Mouse (Mus musculus) neural tube, embryonic 13.5 days (tissue): ENCODE measurements around the gene Shisal2a. TPM values are rescaled to one million over a fixed set of nuclear protein-coding genes. Genes with fewer than 3 reads are reported as not detected.
A peak's percentile ranks its signal among the peaks of the same experiment; 100 is the strongest.
"Not testable (repeated sequence)": the region's sequence is repeated elsewhere in the genome, so short reads cannot be mapped to it uniquely, and the experiment has no call there.

Experiments
- ATAC-seq: fragments of 200-750 bp; cut with Nextera tagmentation; 2 replicates; pipeline ENCODE4 v1.8.0; 2017; ENCODE audit warnings: low read depth, mild to moderate bottlenecking, moderate TSS enrichment, moderate library complexity
- H3K27ac ChIP-seq: fragments of 300-500 bp; sonication (generic); replicated peaks from 2 replicates; pipeline ENCODE4 v1.5.1; 2015; ENCODE audit warnings: moderate library complexity, mild to moderate bottlenecking, inconsistent platforms
- H3K27me3 ChIP-seq: fragments of 300-500 bp; sonication (generic); 2 replicates; pipeline ENCODE4 v1.6.1; 2015; ENCODE audit warnings: mild to moderate bottlenecking, inconsistent platforms
- H3K36me3 ChIP-seq: fragments of 300-500 bp; sonication (generic); 2 replicates; pipeline ENCODE4 v1.6.1; 2015; ENCODE audit warnings: mild to moderate bottlenecking, inconsistent platforms
- H3K4me1 ChIP-seq: fragments of 300-500 bp; sonication (generic); replicated peaks from 2 replicates; pipeline ENCODE4 v1.6.1; 2015; ENCODE audit warnings: inconsistent platforms
- H3K4me2 ChIP-seq: fragments of 300-500 bp; sonication (generic); 2 replicates; pipeline ENCODE4 v1.6.1; 2015; ENCODE audit warnings: inconsistent platforms, mild to moderate bottlenecking, moderate library complexity
- H3K4me3 ChIP-seq: fragments of 300-500 bp; sonication (generic); 2 replicates; pipeline ENCODE4 v1.5.1; 2015; ENCODE audit warnings: mild to moderate bottlenecking, inconsistent platforms
- H3K9ac ChIP-seq: fragments of 300-500 bp; sonication (generic); 2 replicates; pipeline ENCODE4 v1.6.1; 2015; ENCODE audit warnings: moderate library complexity, mild to moderate bottlenecking, inconsistent platforms
- H3K9me3 ChIP-seq: fragments of 300-500 bp; sonication (generic); 2 replicates; pipeline ENCODE4 v1.6.1; 2016; ENCODE audit warnings: inconsistent platforms
- WGBS: fragments of 180-500 bp; shearing (Covaris S2); methylation state at CpG from one replicate; pipeline ENCODE4 v1.1.7; 2015; 5-methylcytosine and 5-hydroxymethylcytosine counted together
- polyA plus RNA-seq: library from polyadenylated mRNA; unstranded; fragments of >200 nt; fragmentation: Nextera tagmentation; extraction: Ambion mirVana; gene quantifications from 2 replicates; pipeline ENCODE4 v1.2.1, GENCODE M21; 2015

Gene Shisal2a
- polyA plus RNA-seq, 1 experiment from 2014 or later, result 4.0 TPM

GRCm38 (mm10) chr4:108369254-108369653 is 13.9 kb downstream of the Shisal2a start:
- Histone ChIP-seq H3K27ac (no peak overlapping the region), H3K9me3 (no peaks in the 10 kb centered on the region), H3K4me1 (peaks cover under 1% of the 10 kb centered on the region), H3K4me3 (no peak overlapping the region), H3K4me2 (no peak overlapping the region), H3K9ac (no peak overlapping the region), H3K36me3 (no peaks in the 10 kb centered on the region), H3K27me3 (no peaks in the 10 kb centered on the region)
- no peak for ATAC-seq
- 25% methylated on average over 5 of the region's 5 CpGs for WGBS

- Histone ChIP-seq H3K27me3 (no peaks in the 10 kb centered on the region), H3K36me3 (no peaks in the 10 kb centered on the region), H3K4me2 (no peak overlapping the region), H3K9ac (0 out of 2 replicates have a peak overlapping the region, but pooled peaks have one; percentile 34), H3K27ac (peak overlapping the region; percentile 52; the same call in 1 of the 2 replicates), H3K4me1 (peaks cover 49% of the 10 kb centered on the region), H3K4me3 (no peak overlapping the region), H3K9me3 (no peaks in the 10 kb centered on the region)
- no peak for ATAC-seq
- 17% methylated on average over 5 of the region's 5 CpGs for WGBS
Measured at GRCm38 (mm10) chr4:108364111-108364476, 19.1 kb downstream of the Shisal2a start.

- peak overlapping the region; percentile 39 for H3K4me2 ChIP-seq
- H3K36me3 ChIP-seq, result no peaks in the 10 kb centered on the region
- ATAC-seq, result no peak
- no peaks in the 10 kb centered on the region for H3K27me3 ChIP-seq
- no peak overlapping the region for H3K4me3 ChIP-seq
- H3K27ac ChIP-seq, result peak overlapping the region; percentile 74
- WGBS, result 12% methylated on average over 7 of the region's 7 CpGs
- H3K9me3 ChIP-seq, result no peaks in the 10 kb centered on the region
- 0 out of 2 replicates have a peak overlapping the region, but pooled peaks have one; percentile 58 for H3K9ac ChIP-seq
- peaks cover 54% of the 10 kb centered on the region for H3K4me1 ChIP-seq
Measured at GRCm38 (mm10) chr4:108363355-108364110, 19.6 kb downstream of the Shisal2a start.

- Histone ChIP-seq H3K9ac (peak overlapping the region; percentile 58), H3K4me2 (peak overlapping the region; percentile 39)
- WGBS, result 3% methylated on average over 18 of the region's 18 CpGs
Measured at GRCm38 (mm10) chr4:108362321-108363261, 20.6 kb downstream of the Shisal2a start.

GRCm38 (mm10) chr4:108360136-108361055 is 22.8 kb downstream of the Shisal2a start:
- peak overlapping the region; percentile 56 for H3K9ac ChIP-seq
- peak; percentile 87 for ATAC-seq
- no peaks in the 10 kb centered on the region for H3K9me3 ChIP-seq
- H3K36me3 ChIP-seq, result no peaks in the 10 kb centered on the region
- H3K27me3 ChIP-seq, result no peaks in the 10 kb centered on the region
- 0 out of 2 replicates have a peak overlapping the region, but pooled peaks have one; percentile 1 for H3K4me3 ChIP-seq
- 5% methylated on average over 28 of the region's 28 CpGs for WGBS
- peaks cover 61% of the 10 kb centered on the region for H3K4me1 ChIP-seq
- peak overlapping the region; percentile 37 for H3K4me2 ChIP-seq
- peak overlapping the region; percentile 96 for H3K27ac ChIP-seq

More at GRCm38 (mm10) chr4:108362321-108363261, 20.6 kb downstream of the Shisal2a start:
- H3K4me1 ChIP-seq, result peaks cover 61% of the 10 kb centered on the region
- no peaks in the 10 kb centered on the region for H3K36me3 ChIP-seq
- H3K4me3 ChIP-seq, result 0 out of 2 replicates have a peak overlapping the region, but pooled peaks have one; percentile 5
- H3K27ac ChIP-seq, result peak overlapping the region; percentile 74
- no peaks in the 10 kb centered on the region for H3K9me3 ChIP-seq
- H3K27me3 ChIP-seq, result no peaks in the 10 kb centered on the region
- peak; percentile 30; the same call in 1 of the 2 replicates for ATAC-seq

- Histone ChIP-seq H3K36me3 (no peaks in the 10 kb centered on the region), H3K9ac (no peak overlapping the region), H3K4me2 (no peak overlapping the region), H3K27me3 (no peaks in the 10 kb centered on the region), H3K4me3 (no peak overlapping the region), H3K4me1 (peaks cover 52% of the 10 kb centered on the region), H3K27ac (peak overlapping the region; percentile 96), H3K9me3 (no peaks in the 10 kb centered on the region)
- no peak for ATAC-seq
- WGBS, result 13% methylated on average over 4 of the region's 4 CpGs
Measured at GRCm38 (mm10) chr4:108358498-108358897, 24.7 kb downstream of the Shisal2a start.

- Histone ChIP-seq H3K4me2 (no peak overlapping the region), H3K36me3 (no peaks in the 10 kb centered on the region), H3K27me3 (no peaks in the 10 kb centered on the region), H3K4me3 (no peak overlapping the region), H3K4me1 (peaks cover 42% of the 10 kb centered on the region), H3K27ac (no peak overlapping the region), H3K9me3 (no peaks in the 10 kb centered on the region), H3K9ac (no peak overlapping the region)
- no peak for ATAC-seq
- 95% methylated on average over 8 of the region's 8 CpGs for WGBS
Measured at GRCm38 (mm10) chr4:108357458-108357857, 25.7 kb downstream of the Shisal2a start.

GRCm38 (mm10) chr4:108353591-108353990 is 29.6 kb downstream of the Shisal2a start:
- H3K4me2 ChIP-seq, H3K9ac ChIP-seq, H3K27me3 ChIP-seq, H3K36me3 ChIP-seq, H3K27ac ChIP-seq, H3K4me3 ChIP-seq, ATAC-seq, H3K9me3 ChIP-seq: not testable (repeated sequence)
- peaks cover 34% of the 10 kb centered on the region for H3K4me1 ChIP-seq

- Histone ChIP-seq H3K4me3 (no peak overlapping the region), H3K9ac (no peak overlapping the region), H3K4me2 (0 out of 2 replicates have a peak overlapping the region, but pooled peaks have one; percentile 13), H3K27ac (peak overlapping the region; percentile 49), H3K4me1 (peaks cover 35% of the 10 kb centered on the region), H3K27me3 (no peaks in the 10 kb centered on the region), H3K9me3 (no peaks in the 10 kb centered on the region), H3K36me3 (no peaks in the 10 kb centered on the region)
- WGBS, result 12% methylated on average over 8 of the region's 8 CpGs
- peak; percentile 66 for ATAC-seq
Measured at GRCm38 (mm10) chr4:108350819-108351218, 32.3 kb downstream of the Shisal2a start.

GRCm38 (mm10) chr4:108349836-108350547 is 33.2 kb downstream of the Shisal2a start:
- Histone ChIP-seq H3K4me1 (peaks cover 43% of the 10 kb centered on the region), H3K4me3 (no peak overlapping the region), H3K27me3 (no peaks in the 10 kb centered on the region), H3K9ac (no peak overlapping the region), H3K36me3 (no peaks in the 10 kb centered on the region), H3K4me2 (no peak overlapping the region), H3K9me3 (no peaks in the 10 kb centered on the region), H3K27ac (0 out of 2 replicates have a peak overlapping the region, but pooled peaks have one; percentile 49)
- no peak for ATAC-seq
- WGBS, result 27% methylated on average over 8 of the region's 8 CpGs

GRCm38 (mm10) chr4:108349064-108349463 is 34.1 kb downstream of the Shisal2a start:
- Histone ChIP-seq H3K4me3 (no peak overlapping the region), H3K9me3 (no peaks in the 10 kb centered on the region)
- WGBS, result 85% methylated on average over 3 of the region's 3 CpGs

More at GRCm38 (mm10) chr4:108349064-108349463, 34.1 kb downstream of the Shisal2a start:
- Histone ChIP-seq H3K9ac (no peak overlapping the region), H3K4me2 (no peak overlapping the region), H3K4me1 (peaks cover 52% of the 10 kb centered on the region), H3K27ac (no peak overlapping the region), H3K27me3 (no peaks in the 10 kb centered on the region), H3K36me3 (no peaks in the 10 kb centered on the region)
- ATAC-seq, result no peak
